Comparison of ENCODE assay signal across 14 mouse cellular contexts in genomic region chr6:70716701-70717393, GRCm38 (mm10).
DNase-seq lines count a peak whose midpoint lies in the region; ATAC-seq and TF ChIP-seq lines count a peak whose summit lies in the region.
"Had no signal": no experiment of that assay in that cellular context is flagged by ENCODE, and none has a peak within 500 bp of the region (broad histone marks: within the 10 kb centered on the region; RNA-seq: fewer than 3 reads in every experiment).

No protein-coding gene starts in this region.

- H3K27me3 ChIP-seq in forebrain, embryonic 13.5 days = no peaks in the 10 kb centered on the region
- no peaks in the 10 kb centered on the region for H3K27me3 ChIP-seq in forebrain, embryonic 15.5 days
- no peaks in the 10 kb centered on the region for H3K27me3 ChIP-seq in liver, embryonic 11.5 days (replicated peaks; ENCODE audit: control insufficient read depth, insufficient read depth, low read length)
- no peaks in the 10 kb centered on the region for H3K27me3 ChIP-seq in liver, postnatal 0 days (ENCODE audit: insufficient read depth, low read length)
- no peaks in the 10 kb centered on the region for H3K27me3 ChIP-seq in embryonic facial prominence, embryonic 12.5 days
- H3K27me3 ChIP-seq: hindbrain, embryonic 15.5 days had no signal

- no peaks in the 10 kb centered on the region for H3K4me1 ChIP-seq in forebrain, embryonic 13.5 days
- 0 out of 2 replicates have a peak, but pooled peaks cover 2% of the 10 kb centered on the region for H3K4me1 ChIP-seq in forebrain, embryonic 15.5 days
- H3K4me1 ChIP-seq in liver, embryonic 11.5 days (replicated peaks; ENCODE audit: control insufficient read depth, insufficient read depth, low read length) = no peaks in the 10 kb centered on the region
- 0 out of 2 replicates have a peak, but pooled peaks cover 2% of the 10 kb centered on the region for H3K4me1 ChIP-seq in liver, postnatal 0 days (ENCODE audit: insufficient read depth)
- no peaks in the 10 kb centered on the region for H3K4me1 ChIP-seq in embryonic facial prominence, embryonic 12.5 days
- H3K4me1 ChIP-seq: hindbrain, embryonic 15.5 days had no signal

- H3K9me3 ChIP-seq in forebrain, embryonic 13.5 days (replicated peaks) = no peaks in the 10 kb centered on the region
- H3K9me3 ChIP-seq in forebrain, embryonic 15.5 days = no peaks in the 10 kb centered on the region
- no peaks in the 10 kb centered on the region for H3K9me3 ChIP-seq in liver, embryonic 11.5 days (ENCODE audit: control insufficient read depth, low read length)
- H3K9me3 ChIP-seq in liver, postnatal 0 days (ENCODE audit: low read length) = no peaks in the 10 kb centered on the region
- no peaks in the 10 kb centered on the region for H3K9me3 ChIP-seq in embryonic facial prominence, embryonic 12.5 days
- H3K9me3 ChIP-seq: hindbrain, embryonic 15.5 days; midbrain, embryonic 10.5 days had no signal

- no peak for TF ChIP-seq EP300 in liver, postnatal 0 days (IDR thresholded peaks at IDR 0.05; ENCODE audit: low read depth)

- no peak overlapping the region for H3K27ac ChIP-seq in forebrain, embryonic 13.5 days
- H3K27ac ChIP-seq in forebrain, embryonic 15.5 days (replicated peaks) = no peak overlapping the region
- no peak overlapping the region for H3K27ac ChIP-seq in liver, embryonic 11.5 days (ENCODE audit: low read depth, low read length)
- H3K27ac ChIP-seq in liver, postnatal 0 days (ENCODE audit: low read depth) = no peak overlapping the region
- H3K27ac ChIP-seq in embryonic facial prominence, embryonic 12.5 days = no peak overlapping the region
- H3K27ac ChIP-seq: hindbrain, embryonic 15.5 days; midbrain, embryonic 10.5 days had no signal

- peak; percentile 44; the same call in 1 of the 2 replicates for ATAC-seq in forebrain, embryonic 13.5 days
- no peak for ATAC-seq in forebrain, embryonic 15.5 days (replicated peaks)
- peak; percentile 24; the same call in 1 of the 2 replicates for ATAC-seq in liver, embryonic 11.5 days (replicated peaks; ENCODE audit: low FRiP score)
- no peak for ATAC-seq in liver, postnatal 0 days
- peak; percentile 47; the same call in 1 of the 2 replicates for ATAC-seq in embryonic facial prominence, embryonic 12.5 days (ENCODE audit: insufficient number of reproducible peaks, insufficient read depth, low FRiP score, low TSS enrichment)
- ATAC-seq in erythroid progenitor cell, adult 5-6 weeks (replicated peaks; ENCODE audit: low FRiP score, poor library complexity, severe bottlenecking) = no peak
- ATAC-seq: lung, postnatal 0 days had no signal

- H3K4me3 ChIP-seq in forebrain, embryonic 13.5 days = no peak overlapping the region
- no peak overlapping the region for H3K4me3 ChIP-seq in forebrain, embryonic 15.5 days
- H3K4me3 ChIP-seq in liver, embryonic 11.5 days (ENCODE audit: low read depth, low read length) = no peak overlapping the region
- no peak overlapping the region for H3K4me3 ChIP-seq in liver, postnatal 0 days (ENCODE audit: low read depth, low read length)
- no peak overlapping the region for H3K4me3 ChIP-seq in embryonic facial prominence, embryonic 12.5 days
- H3K4me3 ChIP-seq: hindbrain, embryonic 15.5 days; midbrain, embryonic 10.5 days; myocyte had no signal

- WGBS in forebrain, embryonic 13.5 days = 76% methylated on average over 12 of the region's 12 CpGs
- WGBS in forebrain, embryonic 15.5 days = 77% methylated on average over 12 of the region's 12 CpGs
- 74% methylated on average over 12 of the region's 12 CpGs for WGBS in liver, embryonic 11.5 days
- 75% methylated on average over 12 of the region's 12 CpGs for WGBS in liver, postnatal 0 days (ENCODE audit: insufficient replicate concordance)
- WGBS in embryonic facial prominence, embryonic 12.5 days = 75% methylated on average over 12 of the region's 12 CpGs

- H3K9ac ChIP-seq in forebrain, embryonic 13.5 days = no peak overlapping the region
- no peak overlapping the region for H3K9ac ChIP-seq in forebrain, embryonic 15.5 days (replicated peaks)
- no peak overlapping the region for H3K9ac ChIP-seq in liver, embryonic 11.5 days (ENCODE audit: low read depth, low read length)
- H3K9ac ChIP-seq in liver, postnatal 0 days (replicated peaks) = no peak overlapping the region
- no peak overlapping the region for H3K9ac ChIP-seq in embryonic facial prominence, embryonic 12.5 days
- H3K9ac ChIP-seq: hindbrain, embryonic 15.5 days had no signal

- no peak for DNase-seq in liver, embryonic 11.5 days (ENCODE audit: low spot score)
- DNase-seq in liver, postnatal 0 days = no peak
- DNase-seq in 3T3-L1 (ENCODE audit: low read depth, low spot score) = peak; percentile 1
- DNase-seq: cerebellum, adult 11 months; left cerebral cortex, postnatal 4 days; right cerebral cortex, postnatal 25 days had no signal

- TF ChIP-seq CTCF in liver, postnatal 0 days (IDR thresholded peaks at IDR 0.05; ENCODE audit: low read depth) = no peak

- no peaks in the 10 kb centered on the region for H3K36me3 ChIP-seq in forebrain, embryonic 13.5 days (ENCODE audit: poor library complexity, severe bottlenecking)
- no peaks in the 10 kb centered on the region for H3K36me3 ChIP-seq in forebrain, embryonic 15.5 days
- H3K36me3 ChIP-seq in liver, embryonic 11.5 days (ENCODE audit: control insufficient read depth, insufficient read depth, low read length) = no peaks in the 10 kb centered on the region
- no peaks in the 10 kb centered on the region for H3K36me3 ChIP-seq in liver, postnatal 0 days (replicated peaks; ENCODE audit: insufficient read depth, low read length)
- H3K36me3 ChIP-seq in embryonic facial prominence, embryonic 12.5 days = no peaks in the 10 kb centered on the region
- H3K36me3 ChIP-seq: hindbrain, embryonic 15.5 days; midbrain, embryonic 10.5 days had no signal

- no peak overlapping the region for H3K4me2 ChIP-seq in forebrain, embryonic 13.5 days
- H3K4me2 ChIP-seq in forebrain, embryonic 15.5 days (replicated peaks) = no peak overlapping the region
- H3K4me2 ChIP-seq in liver, embryonic 11.5 days = no peak overlapping the region
- H3K4me2 ChIP-seq in liver, postnatal 0 days (ENCODE audit: low read depth, low read length) = no peak overlapping the region
- no peak overlapping the region for H3K4me2 ChIP-seq in embryonic facial prominence, embryonic 12.5 days (replicated peaks)
- H3K4me2 ChIP-seq: hindbrain, embryonic 15.5 days had no signal

Comparison
In these comparisons a context has a peak if more than half of its experiments do, and no peak if none do; other contexts are left out.
1. ATAC-seq: peak in forebrain, embryonic 13.5 days (single experiment), liver, embryonic 11.5 days (single experiment) and embryonic facial prominence, embryonic 12.5 days (single experiment); none in forebrain, embryonic 15.5 days (single experiment), liver, postnatal 0 days (single experiment) and erythroid progenitor cell, adult 5-6 weeks (single experiment).